Mouse (Mus musculus) left cerebral cortex, postnatal 14 days (tissue): ENCODE data around the gene Atf2. TPM values are rescaled to one million over a fixed set of nuclear protein-coding genes. Genes with fewer than 3 reads are reported as not detected.

Source experiments
- DNase-seq, 2 experiments: peaks; one replicate each; pipeline ENCODE4 v3.0.0; 2021 to 2022; ENCODE audit warnings: low spot score in 2 of 2, mixed read lengths in 1 of 2
- intact Hi-C: fragments of 180-260 bp; cut with DNase I; formaldehyde crosslinking; loops from one replicate; pipeline ENCODE4 v1.15.1; 2025
- total RNA-seq, 2 experiments: library from RNA; stranded (reverse); gene quantifications; 2 replicates each; pipeline ENCODE4 v1.2.3; 2021

Atf2 gene
- total RNA-seq, 2 experiments from 2014 or later: 147 to 152 TPM

- no peak for DNase-seq
- intact Hi-C loops: no loop called here
Observed at GRCm38 (mm10) chr2:73782371-73782905, 110.0 kb downstream of the Atf2 start.

- intact Hi-C loops: no loop called here
Observed at GRCm38 (mm10) chr2:73780321-73781010, 112.0 kb downstream of the Atf2 start.

DNA sequence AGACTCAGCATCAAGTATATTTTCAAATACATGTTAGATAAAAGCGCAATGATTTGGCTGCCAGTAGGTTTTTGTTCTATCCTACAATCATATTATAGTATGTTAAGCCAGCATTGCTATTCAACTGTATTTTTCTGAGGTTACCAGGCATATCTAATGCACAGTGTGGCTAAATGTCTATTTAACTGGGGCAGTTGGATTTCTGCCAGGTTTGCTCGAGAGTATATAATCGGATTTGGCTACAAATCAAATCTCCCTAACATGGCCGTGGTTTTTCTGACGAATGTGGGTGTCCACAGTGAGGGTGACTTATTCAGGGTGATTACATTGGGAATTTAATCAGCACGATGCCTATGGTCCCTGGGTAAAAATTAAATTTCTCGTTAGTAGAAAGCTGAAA lies 112.6 kb downstream of the Atf2 start:
- no peak for DNase-seq
- intact Hi-C loops: no loop called here

More at GRCm38 (mm10) chr2:73780321-73781010, 112.0 kb downstream of the Atf2 start:
- DNase-seq: peak in 1 of 2 experiments; percentile 21

DNA sequence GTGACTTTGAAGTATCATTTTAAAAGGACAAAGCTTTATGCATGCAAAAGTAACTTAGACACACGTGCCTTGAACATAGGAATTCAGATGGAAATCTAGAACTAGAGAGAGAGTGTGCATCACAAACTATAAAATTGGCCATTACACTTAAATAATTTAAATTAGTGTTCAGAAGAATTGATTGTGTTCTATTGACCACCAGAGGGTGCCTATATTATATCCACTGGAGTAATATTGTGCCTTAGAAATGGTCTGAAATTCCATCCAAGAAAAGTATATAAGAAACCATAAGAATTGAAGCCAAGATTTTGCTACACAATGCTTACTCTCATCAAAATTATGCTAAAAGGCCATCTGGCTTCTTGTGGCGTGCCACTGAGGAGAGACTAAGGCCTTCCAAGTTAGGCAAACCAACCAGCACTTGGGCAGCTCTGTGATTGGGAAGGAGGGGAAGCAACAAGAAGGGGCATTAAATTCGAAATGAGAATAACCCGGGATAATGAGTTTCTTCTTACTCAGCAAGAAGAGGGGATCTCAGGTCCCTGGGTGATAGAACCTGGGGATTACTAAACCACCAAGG lies 113.3 kb downstream of the Atf2 start:
- DNase-seq: no peak
- intact Hi-C loops: no loop called here

DNA sequence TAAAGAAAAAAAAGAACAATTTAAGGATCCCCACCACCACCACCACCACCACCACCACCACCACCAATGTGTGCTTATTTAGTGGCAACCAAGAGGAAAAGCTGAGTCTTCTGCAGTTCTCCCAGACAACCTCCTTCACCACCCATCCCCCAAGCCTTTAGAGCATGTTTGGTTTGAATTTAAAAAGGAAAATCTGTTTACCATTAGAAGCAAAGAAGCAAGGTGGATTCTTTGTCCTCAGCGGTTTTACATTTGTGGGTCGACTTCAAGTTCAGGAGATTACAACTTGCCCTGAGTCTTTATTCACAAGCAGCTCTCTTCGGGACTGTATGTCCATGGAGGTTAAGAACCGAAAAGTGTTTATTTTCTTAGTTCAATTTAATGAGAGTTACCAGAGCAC lies 115.5 kb downstream of the Atf2 start:
- intact Hi-C loops: no loop called here
- no peak for DNase-seq

- peak in 1 of 2 experiments; percentile 11 for DNase-seq
- intact Hi-C loops: no loop called here
Observed at GRCm38 (mm10) chr2:73775683-73776310, 116.6 kb downstream of the Atf2 start.

- DNase-seq: peak; percentile 80 to 81
- intact Hi-C loops: no loop called here
Observed at GRCm38 (mm10) chr2:73774786-73775682, 117.4 kb downstream of the Atf2 start, which contains the start of gene Chn1. Gene Chn1 (minus strand): TSS chr2:73775346.

- no peak for DNase-seq
- intact Hi-C loops: no loop called here
Observed at GRCm38 (mm10) chr2:73772945-73773344, 119.5 kb downstream of the Atf2 start.

DNA sequence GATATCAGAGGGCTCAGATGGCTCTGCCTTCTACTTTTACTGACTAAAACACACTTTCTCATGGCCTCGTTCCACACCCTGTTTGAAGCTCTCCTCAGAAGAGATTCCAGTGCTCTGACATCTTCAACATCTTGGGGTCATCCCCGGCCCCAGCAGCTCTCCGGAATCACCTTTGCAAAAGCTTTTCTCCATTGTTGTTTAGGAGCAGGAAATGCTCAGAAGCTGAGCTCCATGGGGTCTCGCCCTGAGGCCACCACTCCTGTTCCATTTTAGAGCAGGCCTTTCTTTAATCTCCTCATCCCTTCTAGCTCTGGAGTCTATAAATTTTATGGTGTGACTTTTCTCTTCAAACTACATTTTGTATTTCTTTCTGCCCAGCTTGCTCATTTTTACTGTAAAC lies 123.8 kb downstream of the Atf2 start:
- intact Hi-C loops: no loop called here
- DNase-seq: no peak

Other genes starting within 250 kb of the Atf2 start
- gene Chn1, start 117.3 kb downstream of the Atf2 start, total RNA-seq: 1,000 to 10,000 TPM; 1,177 to 1,299 TPM
- gene Atp5g3, start 18.7 kb upstream of the Atf2 start, total RNA-seq: 100 to 1,000 TPM; 608 to 654 TPM